ENCODE assay signal across 8 mouse cellular contexts in genomic region chr11:103412950-103413423, GRCm38 (mm10). TPM values are rescaled to one million over a fixed set of nuclear protein-coding genes. Genes with fewer than 3 reads are reported as not detected.
A peak's percentile ranks its signal among the peaks of the same experiment; 100 is the strongest.
DNase-seq lines count a peak whose midpoint lies in the region; ATAC-seq lines count a peak whose summit lies in the region.

No protein-coding gene starts in this region.

- H3K27ac ChIP-seq in heart, embryonic 12.5 days (ENCODE audit: poor library complexity, severe bottlenecking): peak overlapping the region; percentile 38; the same call in 1 of the 2 replicates
- H3K27ac ChIP-seq in hindbrain, embryonic 15.5 days (replicated peaks): peak overlapping the region; percentile 76
- peak overlapping the region; percentile 58 for H3K27ac ChIP-seq in stomach, embryonic 16.5 days (ENCODE audit: low read length)

- peak overlapping the region; percentile 97 for H3K4me3 ChIP-seq in heart, embryonic 12.5 days
- peak overlapping the region; percentile 67 for H3K4me3 ChIP-seq in hindbrain, embryonic 15.5 days
- peak overlapping the region; percentile 80 for H3K4me3 ChIP-seq in stomach, embryonic 16.5 days (replicated peaks; ENCODE audit: low read length)

- ATAC-seq in heart, embryonic 12.5 days (ENCODE audit: insufficient number of reproducible peaks, low FRiP score): peak; percentile 49
- peak; percentile 5 for ATAC-seq in activated CD4-positive, CD25-positive, alpha-beta regulatory T cell, adult 4 months
- ATAC-seq in hindbrain, embryonic 15.5 days (ENCODE audit: low FRiP score, low read depth): peak; percentile 63
- ATAC-seq in stomach, embryonic 16.5 days (ENCODE audit: insufficient read depth, low FRiP score): peak; percentile 59
- ATAC-seq in megakaryocyte progenitor cell, adult 5-6 weeks (replicated peaks; ENCODE audit: poor library complexity): no peak

- H3K27me3 ChIP-seq in heart, embryonic 12.5 days (replicated peaks): 0 out of 2 replicates have a peak, but pooled peaks cover 8% of the 10 kb centered on the region
- H3K27me3 ChIP-seq in hindbrain, embryonic 15.5 days: no peaks in the 10 kb centered on the region
- H3K27me3 ChIP-seq in stomach, embryonic 16.5 days (ENCODE audit: control insufficient read depth, insufficient read depth, low read length): no peaks in the 10 kb centered on the region

- H3K4me2 ChIP-seq in heart, embryonic 12.5 days: peak overlapping the region; percentile 91
- peak overlapping the region; percentile 74 for H3K4me2 ChIP-seq in hindbrain, embryonic 15.5 days
- peak overlapping the region; percentile 74 for H3K4me2 ChIP-seq in stomach, embryonic 16.5 days (ENCODE audit: low read depth, low read length)

- peaks cover 10% of the 10 kb centered on the region for H3K4me1 ChIP-seq in heart, embryonic 12.5 days (replicated peaks)
- H3K4me1 ChIP-seq in hindbrain, embryonic 15.5 days (replicated peaks): peaks cover 24% of the 10 kb centered on the region
- H3K4me1 ChIP-seq in stomach, embryonic 16.5 days (ENCODE audit: control insufficient read depth, insufficient read depth, low read length): no peaks in the 10 kb centered on the region

- WGBS in heart, embryonic 12.5 days: 3% methylated on average over 14 of the region's 14 CpGs
- 2% methylated on average over 14 of the region's 14 CpGs for WGBS in hindbrain, embryonic 15.5 days
- 1% methylated on average over 14 of the region's 14 CpGs for WGBS in stomach, embryonic 16.5 days

- no peaks in the 10 kb centered on the region for H3K9me3 ChIP-seq in heart, embryonic 12.5 days (replicated peaks)
- no peaks in the 10 kb centered on the region for H3K9me3 ChIP-seq in hindbrain, embryonic 15.5 days
- H3K9me3 ChIP-seq in stomach, embryonic 16.5 days (replicated peaks; ENCODE audit: control insufficient read depth, low read length): no peaks in the 10 kb centered on the region

- peaks cover 6% of the 10 kb centered on the region; the same call in 1 of the 2 replicates for H3K36me3 ChIP-seq in heart, embryonic 12.5 days
- no peaks in the 10 kb centered on the region for H3K36me3 ChIP-seq in hindbrain, embryonic 15.5 days
- H3K36me3 ChIP-seq in stomach, embryonic 16.5 days (ENCODE audit: control insufficient read depth, insufficient read depth, low read length): no peaks in the 10 kb centered on the region

- no peak for DNase-seq in heart, adult 18-20 months
- DNase-seq in lung, postnatal 10 days: peak; percentile 54
- DNase-seq in thymus, postnatal 10 days (ENCODE audit: low spot score in 2 of 2): no peak

- H3K9ac ChIP-seq in heart, embryonic 12.5 days: peak overlapping the region; percentile 71
- peak overlapping the region; percentile 52 for H3K9ac ChIP-seq in hindbrain, embryonic 15.5 days
- peak overlapping the region; percentile 65 for H3K9ac ChIP-seq in stomach, embryonic 16.5 days (ENCODE audit: low read length)

RNA-seq across cellular contexts. Expression of gene Plekhm1, which starts 0.5 kb away (rescaled TPM):
- polyA plus RNA-seq in heart, embryonic 12.5 days (2016; fragmentation: Nextera tagmentation; extraction: Ambion mirVana): 7.4 and 7.5 TPM in 2 replicates
- total RNA-seq in heart, adult 18-20 months (2021): 10 to 100 TPM; 10.8 to 12.8 TPM
- 1 to 10 TPM; 7.0 to 9.3 TPM for polyA plus RNA-seq in activated CD4-positive, CD25-positive, alpha-beta regulatory T cell, adult 4 months (2017; shearing (Covaris generic))
- polyA plus RNA-seq in hindbrain, embryonic 15.5 days (2015; fragmentation: Nextera tagmentation; extraction: Ambion mirVana): 9.8 and 10.0 TPM in 2 replicates
- 7.5 and 8.5 TPM in 2 replicates for polyA plus RNA-seq in stomach, embryonic 16.5 days (2015; fragmentation: Nextera tagmentation; extraction: Ambion mirVana)
- total RNA-seq in megakaryocyte progenitor cell, adult 5-6 weeks (2015): 12.1 and 12.5 TPM in 2 replicates
- 2.9 and 3.9 TPM in 2 replicates for total RNA-seq in megakaryocyte progenitor cell, adult 5-6 weeks (2017)

RNA-seq across cellular contexts. Expression of gene Arhgap27, which starts 49.5 kb away (rescaled TPM):
- 6.7 and 8.9 TPM in 2 replicates for polyA plus RNA-seq in heart, embryonic 12.5 days (2016; fragmentation: Nextera tagmentation; extraction: Ambion mirVana)
- total RNA-seq in heart, adult 18-20 months (2021): 10 to 100 TPM; 15.3 to 20.3 TPM
- polyA plus RNA-seq in activated CD4-positive, CD25-positive, alpha-beta regulatory T cell, adult 4 months (2017; shearing (Covaris generic)): 10 to 100 TPM; 25.5 to 33.2 TPM
- 4.6 and 4.9 TPM in 2 replicates for polyA plus RNA-seq in hindbrain, embryonic 15.5 days (2015; fragmentation: Nextera tagmentation; extraction: Ambion mirVana)
- 19.1 and 22.0 TPM in 2 replicates for polyA plus RNA-seq in stomach, embryonic 16.5 days (2015; fragmentation: Nextera tagmentation; extraction: Ambion mirVana)
- 10.8 and 14.2 TPM in 2 replicates for total RNA-seq in megakaryocyte progenitor cell, adult 5-6 weeks (2015)
- total RNA-seq in megakaryocyte progenitor cell, adult 5-6 weeks (2017): 11.2 and 11.5 TPM in 2 replicates
